Mouse (Mus musculus) thymus, adult 2 months (tissue): ENCODE measurements at regions not wholly inside any gene's neighbourhood (a gene's known extent, or its start where the extent isn't known, plus 50 kb on each side); places are given as distances from the start of the nearest gene placed in this dataset.

Experiments
- DNase-seq: peaks from one replicate; pipeline ENCODE4 v3.0.0; 2021
- H3K27ac ChIP-seq: fragments of 200-500 bp; 2 replicates; pipeline ENCODE4 v1.5.1; 2012; ENCODE audit warnings: low read length, control low read depth; ENCODE audit not compliant: control insufficient read depth, insufficient read depth
- H3K27me3 ChIP-seq: fragments of 200-500 bp; 2 replicates; pipeline ENCODE4 v1.6.1; 2012; ENCODE audit warnings: mild to moderate bottlenecking, low read length, moderate library complexity, mixed read lengths; ENCODE audit not compliant: control insufficient read depth, insufficient read depth
- H3K36me3 ChIP-seq: fragments of 200-500 bp; 2 replicates; pipeline ENCODE4 v1.6.1; 2012; ENCODE audit warnings: mild to moderate bottlenecking, low read length, moderate library complexity; ENCODE audit not compliant: control insufficient read depth, insufficient read depth
- H3K4me1 ChIP-seq: fragments of 200-500 bp; replicated peaks from 2 replicates; pipeline ENCODE4 v1.6.1; 2012; ENCODE audit warnings: low read length; ENCODE audit not compliant: control insufficient read depth, insufficient read depth
- H3K4me3 ChIP-seq: fragments of 200-500 bp; 2 replicates; pipeline ENCODE4 v1.5.1; 2012; ENCODE audit warnings: mild to moderate bottlenecking, low read length, control low read depth, moderate library complexity; ENCODE audit not compliant: control insufficient read depth, insufficient read depth
- CTCF ChIP-seq: fragments of 200-500 bp; IDR thresholded peaks from 2 replicates; pipeline ENCODE4 v1.5.1; 2012; ENCODE audit warnings: mild to moderate bottlenecking, control low read depth, low read length, moderate library complexity, borderline replicate concordance; ENCODE audit not compliant: control insufficient read depth, poor library complexity, insufficient read depth; ENCODE audit errors: extremely low read depth
- POLR2A ChIP-seq: fragments of 200-500 bp; IDR thresholded peaks from 2 replicates; pipeline ENCODE4 v1.6.1; 2012; ENCODE audit warnings: mild to moderate bottlenecking, low read length, control low read depth, moderate library complexity; ENCODE audit not compliant: control insufficient read depth, poor library complexity, insufficient read depth; ENCODE audit errors: extremely low read depth
- WGBS: fragments of 180-500 bp; shearing (Covaris S2); methylation state at CpG from one replicate; pipeline ENCODE4 v1.1.7; 2018; 5-methylcytosine and 5-hydroxymethylcytosine counted together

GRCm38 (mm10) chr12:99617241-99617804, 53.9 kb upstream of the Foxn3 start:
- Histone ChIP-seq H3K4me3 (no peak overlapping the region), H3K27me3 (no peaks in the 10 kb centered on the region), H3K4me1 (no peaks in the 10 kb centered on the region), H3K27ac (no peak overlapping the region), H3K36me3 (no peaks in the 10 kb centered on the region)
- no peak for DNase-seq
- WGBS = 91% methylated on average over 14 of the region's 14 CpGs
- no peak for TF ChIP-seq CTCF
- no peak for TF ChIP-seq POLR2A

GRCm38 (mm10) chr12:99614420-99614819, 51.0 kb upstream of the Foxn3 start:
- WGBS = 87% methylated on average over 6 of the region's 6 CpGs
- Histone ChIP-seq H3K36me3 (no peaks in the 10 kb centered on the region), H3K27ac (no peak overlapping the region), H3K27me3 (no peaks in the 10 kb centered on the region), H3K4me3 (no peak overlapping the region), H3K4me1 (peaks cover 3% of the 10 kb centered on the region; the same call in 1 of the 2 replicates)
- TF ChIP-seq POLR2A = no peak
- no peak for TF ChIP-seq CTCF
- no peak for DNase-seq
